Comparison of ENCODE assay signal across 9 mouse cellular contexts in the genomic region with DNA sequence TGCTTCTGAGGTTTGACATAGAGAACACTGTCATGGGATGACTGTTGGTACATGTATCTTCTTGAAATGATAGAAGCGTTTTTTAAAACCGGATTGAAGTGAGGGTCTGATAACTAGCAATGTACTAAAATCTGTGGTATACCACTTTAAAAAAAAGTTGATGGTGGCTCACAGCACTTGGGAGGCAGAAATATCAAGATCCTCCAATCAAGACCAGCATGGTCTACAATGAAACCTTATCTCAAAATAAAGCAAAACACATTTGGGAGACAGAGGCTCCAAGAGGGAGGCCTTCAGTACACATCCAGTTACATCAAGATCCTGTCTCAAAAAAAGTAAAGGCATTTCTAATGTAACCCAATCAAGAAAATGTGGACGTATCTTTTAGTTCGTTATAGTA. TPM values are rescaled to one million over a fixed set of nuclear protein-coding genes. Genes with fewer than 3 reads are reported as not detected.
DNase-seq lines count a peak whose midpoint lies in the region; ATAC-seq and TF ChIP-seq lines count a peak whose summit lies in the region.
"Had no signal": no experiment of that assay in that cellular context is flagged by ENCODE, and none has a peak within 500 bp of the region (broad histone marks: within the 10 kb centered on the region; RNA-seq: fewer than 3 reads in every experiment).

No protein-coding gene starts in this region.

- TF ChIP-seq POLR2A in lung, adult 2 months (IDR thresholded peaks at IDR 0.05; ENCODE audit: borderline replicate concordance, extremely low read depth, low read depth, low read length), result no peak

- H3K36me3 ChIP-seq in embryonic facial prominence, embryonic 12.5 days, result peaks cover 13% of the 10 kb centered on the region
- peaks cover 24% of the 10 kb centered on the region for H3K36me3 ChIP-seq in limb, embryonic 10.5 days
- peaks cover 1% of the 10 kb centered on the region; the same call in 1 of the 2 replicates for H3K36me3 ChIP-seq in neural tube, embryonic 14.5 days (ENCODE audit: control insufficient read depth, insufficient read depth, low read length)

- no peaks in the 10 kb centered on the region for H3K9me3 ChIP-seq in embryonic facial prominence, embryonic 12.5 days
- no peaks in the 10 kb centered on the region for H3K9me3 ChIP-seq in limb, embryonic 10.5 days (replicated peaks)
- H3K9me3 ChIP-seq in neural tube, embryonic 14.5 days (ENCODE audit: control insufficient read depth, low read length), result no peaks in the 10 kb centered on the region

- TF ChIP-seq CTCF in left cerebral cortex, adult 2 months (IDR thresholded peaks at IDR 0.05), result no peak
- no peak for TF ChIP-seq CTCF in lung, adult 2 months (IDR thresholded peaks at IDR 0.05; ENCODE audit: insufficient read depth, low read length)

- H3K4me3 ChIP-seq in left cerebral cortex, adult 2 months, result peak overlapping the region; percentile 85
- H3K4me3 ChIP-seq in embryonic facial prominence, embryonic 12.5 days, result peak overlapping the region; percentile 79
- H3K4me3 ChIP-seq in limb, embryonic 10.5 days, result peak overlapping the region; percentile 97
- H3K4me3 ChIP-seq in neural tube, embryonic 14.5 days (ENCODE audit: low read depth, low read length), result peak overlapping the region; percentile 95
- no peak overlapping the region for H3K4me3 ChIP-seq in lung, adult 2 months (replicated peaks; ENCODE audit: extremely low read depth, low read depth, low read length)

- 39% methylated on average over 4 of the region's 4 CpGs for WGBS in embryonic facial prominence, embryonic 12.5 days
- WGBS in limb, embryonic 10.5 days, result 83% methylated on average over 4 of the region's 4 CpGs
- WGBS in neural tube, embryonic 14.5 days, result 49% methylated on average over 4 of the region's 4 CpGs
- 21% methylated on average over 4 of the region's 4 CpGs for WGBS in lung, adult 2 months

- peak overlapping the region; percentile 36 for H3K9ac ChIP-seq in embryonic facial prominence, embryonic 12.5 days
- peak overlapping the region; percentile 100; the same call in 1 of the 2 replicates for H3K9ac ChIP-seq in neural tube, embryonic 14.5 days (replicated peaks; ENCODE audit: low read depth, low read length)

- ATAC-seq in embryonic facial prominence, embryonic 12.5 days (ENCODE audit: insufficient number of reproducible peaks, insufficient read depth, low FRiP score, low TSS enrichment), result no peak
- ATAC-seq in neural tube, embryonic 14.5 days (ENCODE audit: low read depth), result no peak
- ATAC-seq in activated CD4-positive, CD25-positive, alpha-beta regulatory T cell, adult 4 months, result no peak

- no peak overlapping the region for H3K27ac ChIP-seq in left cerebral cortex, adult 2 months
- no peak overlapping the region for H3K27ac ChIP-seq in embryonic facial prominence, embryonic 12.5 days
- H3K27ac ChIP-seq in limb, embryonic 10.5 days, result no peak overlapping the region
- H3K27ac ChIP-seq in neural tube, embryonic 14.5 days (ENCODE audit: low read depth, low read length), result no peak overlapping the region

- H3K27me3 ChIP-seq in embryonic facial prominence, embryonic 12.5 days, result no peaks in the 10 kb centered on the region
- H3K27me3 ChIP-seq in limb, embryonic 10.5 days (ENCODE audit: low read depth, poor library complexity, severe bottlenecking), result no peaks in the 10 kb centered on the region
- H3K27me3 ChIP-seq in neural tube, embryonic 14.5 days (ENCODE audit: control insufficient read depth, insufficient read depth, low read length), result no peaks in the 10 kb centered on the region

- intact Hi-C loops in left cerebral cortex, adult 2 months (cut with DNase I), result loop anchor here (5.0 to 10.0 kb wide), 6 partner anchors 46 to 534 kb away; a partner anchor contains a TSS

- H3K4me2 ChIP-seq in embryonic facial prominence, embryonic 12.5 days (replicated peaks), result peak overlapping the region; percentile 62
- peak overlapping the region; percentile 74 for H3K4me2 ChIP-seq in neural tube, embryonic 14.5 days (ENCODE audit: low read depth, low read length)

- peaks cover 37% of the 10 kb centered on the region for H3K4me1 ChIP-seq in embryonic facial prominence, embryonic 12.5 days
- peaks cover 46% of the 10 kb centered on the region for H3K4me1 ChIP-seq in limb, embryonic 10.5 days
- H3K4me1 ChIP-seq in neural tube, embryonic 14.5 days (ENCODE audit: control insufficient read depth, insufficient read depth, low read length), result peaks cover 39% of the 10 kb centered on the region
- peaks cover 4% of the 10 kb centered on the region for H3K4me1 ChIP-seq in lung, adult 2 months (ENCODE audit: control insufficient read depth, insufficient read depth, low read length)

- DNase-seq in left cerebral cortex, adult 2 months (ENCODE audit: extremely low spot score in 1 of 2, low spot score in 2 of 2), result no peak
- no peak for DNase-seq in left cerebral cortex, adult 11 months (ENCODE audit: low spot score)
- no peak for DNase-seq in limb, embryonic 10.5 days (ENCODE audit: low spot score)
- DNase-seq in lung, adult 2 months, result no peak
- no peak for DNase-seq in spleen, postnatal 10 days (ENCODE audit: low spot score in 2 of 2)
- DNase-seq: adrenal gland, postnatal 25 days had no signal

RNA-seq across cellular contexts. Expression of a gene that starts 2.3 kb away (rescaled TPM):
- 10 to 100 TPM; 51.7 to 56.9 TPM for total RNA-seq in left cerebral cortex, adult 2 months (2021)
- 165 and 176 TPM in 2 replicates for polyA plus RNA-seq in embryonic facial prominence, embryonic 12.5 days (2016; fragmentation: Nextera tagmentation; extraction: Ambion mirVana)
- 162 and 170 TPM in 2 replicates for polyA plus RNA-seq in limb, embryonic 10.5 days (2016; fragmentation: Nextera tagmentation; extraction: Ambion mirVana)
- polyA plus RNA-seq in neural tube, embryonic 14.5 days (2014; fragmentation: Nextera tagmentation; extraction: Ambion mirVana), result 95.6 and 112 TPM in 2 replicates
- polyA plus RNA-seq in activated CD4-positive, CD25-positive, alpha-beta regulatory T cell, adult 4 months (2017; shearing (Covaris generic)), result 10 to 100 TPM; 66.3 to 75.6 TPM
- polyA plus RNA-seq in lung, adult 2 months (2012; rRNA removed), result 14.3 and 27.5 TPM in 2 replicates

RNA-seq across cellular contexts. Expression of a gene that starts 2.4 kb away (rescaled TPM):
- total RNA-seq in left cerebral cortex, adult 2 months (2021), result 1 to 10 TPM; 2.7 to 3.3 TPM
- 0.52 and 0.92 TPM in 2 replicates for polyA plus RNA-seq in embryonic facial prominence, embryonic 12.5 days (2016; fragmentation: Nextera tagmentation; extraction: Ambion mirVana)
- polyA plus RNA-seq in limb, embryonic 10.5 days (2016; fragmentation: Nextera tagmentation; extraction: Ambion mirVana), result 0.94 and 1.1 TPM in 2 replicates
- 0.70 and 0.73 TPM in 2 replicates for polyA plus RNA-seq in neural tube, embryonic 14.5 days (2014; fragmentation: Nextera tagmentation; extraction: Ambion mirVana)
- under 1 TPM in 1 of 2 experiments, not detected in 1; 0.44 TPM for polyA plus RNA-seq in activated CD4-positive, CD25-positive, alpha-beta regulatory T cell, adult 4 months (2017; shearing (Covaris generic))
- 1.7 and 2.2 TPM in 2 replicates for polyA plus RNA-seq in lung, adult 2 months (2012; rRNA removed)

RNA-seq across cellular contexts. Expression of a gene that starts 38.3 kb away (rescaled TPM):
- under 1 TPM; 0.23 to 0.66 TPM for total RNA-seq in left cerebral cortex, adult 2 months (2021)
- polyA plus RNA-seq in embryonic facial prominence, embryonic 12.5 days (2016; fragmentation: Nextera tagmentation; extraction: Ambion mirVana), result 1.4 and 2.1 TPM in 2 replicates
- 1.9 and 2.4 TPM in 2 replicates for polyA plus RNA-seq in limb, embryonic 10.5 days (2016; fragmentation: Nextera tagmentation; extraction: Ambion mirVana)
- polyA plus RNA-seq in neural tube, embryonic 14.5 days (2014; fragmentation: Nextera tagmentation; extraction: Ambion mirVana), result 0.46 and 0.83 TPM in 2 replicates
- polyA plus RNA-seq in activated CD4-positive, CD25-positive, alpha-beta regulatory T cell, adult 4 months (2017; shearing (Covaris generic)), result not detected
- 0.71 and 2.2 TPM in 2 replicates for polyA plus RNA-seq in lung, adult 2 months (2012; rRNA removed)

RNA-seq across cellular contexts. Expression of a gene that starts 41.7 kb away (rescaled TPM):
- total RNA-seq in left cerebral cortex, adult 2 months (2021), result 10 to 100 TPM; 91.8 to 97.3 TPM
- polyA plus RNA-seq in embryonic facial prominence, embryonic 12.5 days (2016; fragmentation: Nextera tagmentation; extraction: Ambion mirVana), result 33.6 and 35.3 TPM in 2 replicates
- polyA plus RNA-seq in limb, embryonic 10.5 days (2016; fragmentation: Nextera tagmentation; extraction: Ambion mirVana), result 20.5 and 23.9 TPM in 2 replicates
- 63.2 and 73.0 TPM in 2 replicates for polyA plus RNA-seq in neural tube, embryonic 14.5 days (2014; fragmentation: Nextera tagmentation; extraction: Ambion mirVana)
- polyA plus RNA-seq in activated CD4-positive, CD25-positive, alpha-beta regulatory T cell, adult 4 months (2017; shearing (Covaris generic)), result 10 to 100 TPM; 35.9 to 36.7 TPM
- 2.6 and 4.4 TPM in 2 replicates for polyA plus RNA-seq in lung, adult 2 months (2012; rRNA removed)
